Mouse (Mus musculus): ENCODE measurements around the gene Exoc1.
A peak's percentile ranks its signal among the peaks of the same experiment; 100 is the strongest.

Exoc1 gene

DNA sequence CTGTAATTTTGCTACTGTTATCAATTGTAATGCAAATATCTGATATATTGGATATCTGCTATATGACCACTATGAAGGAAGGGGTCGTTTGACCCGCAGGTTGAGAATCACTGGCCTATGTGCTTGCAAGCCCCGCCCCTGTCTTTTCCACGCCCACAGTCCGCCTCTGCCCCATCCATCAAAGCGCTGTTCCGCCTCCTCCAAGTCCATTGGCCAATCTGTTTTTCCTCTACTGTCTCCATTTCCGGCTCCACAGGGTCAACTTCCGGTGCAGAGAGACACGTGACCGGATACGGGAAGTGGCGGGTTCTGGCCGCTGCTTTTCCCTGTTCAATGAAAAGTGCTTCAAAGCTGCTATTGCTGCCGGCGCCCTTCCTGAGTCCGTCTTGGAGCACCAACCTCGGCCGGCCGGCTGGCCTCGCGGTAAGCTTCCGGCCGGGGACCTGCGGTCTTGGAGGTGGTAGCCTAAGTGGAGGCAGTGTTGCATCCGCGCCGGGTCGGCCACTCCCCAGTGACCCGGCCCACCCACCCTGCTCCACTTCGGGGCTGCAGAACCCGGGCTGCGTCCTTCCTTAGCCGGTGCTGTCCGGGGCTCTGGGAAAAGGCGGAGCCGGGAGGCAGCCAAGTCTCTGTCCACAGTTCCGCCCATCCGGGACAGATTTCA is at the start of gene Exoc1:
TSS of gene Exoc1 (plus strand) at position 272 of the 664 bp plus-strand sequence.
- DNase-seq (ENCODE audit: low spot score), result peak; percentile 82

DNA sequence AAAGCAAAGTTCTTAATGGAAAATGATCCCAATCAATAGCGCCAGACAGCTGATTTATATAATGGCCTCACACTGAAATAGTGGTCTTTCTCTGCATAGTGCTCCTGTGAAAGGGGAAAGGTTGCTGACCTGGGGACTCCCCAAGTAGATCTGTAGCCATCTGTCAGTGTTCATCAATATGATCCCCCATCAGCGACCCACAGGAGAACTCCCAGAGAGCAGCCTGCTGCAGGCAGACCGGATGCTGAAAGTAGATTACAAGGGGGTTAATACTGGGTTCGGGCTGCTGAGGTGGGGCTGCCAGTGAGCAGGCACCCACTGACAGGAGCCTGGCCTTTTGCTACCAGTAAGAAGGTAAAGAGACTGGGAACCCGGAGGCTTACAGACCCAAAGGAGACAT is 45.3 kb upstream of the Exoc1 start, which contains the start of gene Gm7271:
TSS of gene Gm7271 (plus strand) at position 230 of the 400 bp plus-strand sequence.
- no peak for DNase-seq (ENCODE audit: low spot score)

DNA sequence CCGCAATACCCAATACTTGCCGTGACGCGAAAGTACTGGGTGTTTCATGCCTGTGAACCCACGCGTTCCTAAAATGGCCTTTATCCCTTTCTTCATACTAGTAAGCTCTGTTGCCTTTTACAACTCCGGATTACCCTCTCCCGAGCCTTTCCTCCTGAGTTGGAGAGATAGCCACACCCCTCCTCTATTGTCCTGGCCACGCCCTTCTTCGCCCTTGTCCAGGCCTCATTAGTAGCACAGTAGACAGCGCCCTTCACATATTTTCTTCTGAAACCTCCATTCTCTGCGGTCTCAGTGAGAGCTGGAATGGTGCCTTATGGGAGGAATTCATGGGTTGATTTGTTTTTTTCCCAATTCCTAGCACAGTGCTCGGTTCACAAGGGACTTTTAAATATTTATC is 34.0 kb upstream of the Exoc1 start:
- no peak for DNase-seq (ENCODE audit: low spot score)

DNA sequence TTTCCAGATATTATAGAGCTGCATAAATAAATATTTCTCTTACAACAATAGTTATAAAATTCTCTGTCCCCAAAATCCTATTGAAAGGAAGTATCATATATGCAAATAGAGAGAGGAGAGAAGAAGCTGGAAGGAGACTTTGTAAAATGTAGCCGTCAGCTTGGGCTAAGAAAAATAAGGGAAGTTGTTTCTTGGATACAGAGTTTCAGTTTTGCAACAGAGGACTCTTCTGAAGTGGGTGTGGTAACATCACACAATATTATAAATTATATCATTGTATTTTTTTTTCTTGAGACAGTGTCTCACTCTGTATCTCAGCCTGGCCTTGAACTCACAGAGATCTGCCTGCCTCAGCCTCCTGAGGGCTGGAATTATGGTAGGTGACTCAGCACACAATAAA is 6.7 kb upstream of the Exoc1 start:
- no peak for DNase-seq (ENCODE audit: low spot score)

DNA sequence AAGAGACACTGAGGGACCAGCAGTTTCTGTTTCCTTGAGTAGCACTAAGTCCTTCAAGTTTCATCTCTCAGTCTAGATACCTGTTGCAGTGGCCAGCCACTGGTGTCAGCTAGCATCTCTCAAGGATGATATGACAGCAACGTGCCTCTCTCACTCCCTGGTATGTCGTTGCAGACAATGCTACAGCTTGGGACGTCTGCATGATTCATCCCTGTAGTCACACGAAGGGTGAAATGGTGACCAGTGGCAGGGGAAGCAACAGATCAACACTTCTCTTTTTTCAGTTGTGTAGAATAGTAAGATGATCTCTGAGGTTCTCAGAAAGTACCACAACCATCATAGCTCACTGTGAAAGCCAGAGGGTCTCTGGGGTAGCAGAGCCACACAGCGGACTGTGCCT is 4.5 kb upstream of the Exoc1 start:
- DNase-seq (ENCODE audit: low spot score), result no peak

DNA sequence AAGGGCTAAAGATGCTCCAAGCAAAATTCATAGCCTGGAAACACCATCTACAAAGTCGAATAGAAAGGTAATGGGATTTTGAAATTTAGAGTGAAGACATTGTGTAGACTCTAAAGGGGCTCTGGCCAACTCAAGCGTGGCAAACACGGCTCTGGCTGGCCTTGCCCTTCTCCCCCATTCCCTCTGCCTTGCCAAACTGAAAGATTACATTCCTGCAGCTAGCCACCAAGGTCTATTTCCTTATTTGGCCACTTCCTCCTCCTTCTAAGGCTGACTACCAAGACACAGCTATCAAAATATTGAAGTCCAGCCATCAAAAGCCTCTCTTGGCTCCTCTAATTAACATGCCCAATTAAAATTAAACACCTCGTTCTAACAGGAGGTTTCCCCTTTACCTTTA is 4.0 kb upstream of the Exoc1 start:
- DNase-seq (ENCODE audit: low spot score), result no peak

DNA sequence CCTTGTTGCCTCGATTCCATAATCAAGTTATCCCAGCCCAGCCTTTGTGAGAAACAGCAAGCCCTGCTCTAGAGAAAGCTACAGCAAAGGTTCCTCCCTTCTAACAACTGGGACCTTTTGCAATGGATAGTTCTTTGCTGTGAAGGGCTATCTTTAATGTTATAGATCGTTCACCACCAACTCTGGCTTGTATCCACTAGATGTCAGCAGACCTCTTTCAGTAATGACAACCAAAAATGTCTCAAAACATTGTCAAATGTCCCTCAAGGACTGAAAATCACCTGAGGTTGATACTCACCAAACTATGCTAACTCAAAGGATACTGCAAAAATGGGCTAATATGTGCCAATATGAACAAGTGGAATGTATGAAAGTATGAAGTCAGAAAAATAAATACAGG is 3.3 kb upstream of the Exoc1 start:
- DNase-seq (ENCODE audit: low spot score), result no peak

DNA sequence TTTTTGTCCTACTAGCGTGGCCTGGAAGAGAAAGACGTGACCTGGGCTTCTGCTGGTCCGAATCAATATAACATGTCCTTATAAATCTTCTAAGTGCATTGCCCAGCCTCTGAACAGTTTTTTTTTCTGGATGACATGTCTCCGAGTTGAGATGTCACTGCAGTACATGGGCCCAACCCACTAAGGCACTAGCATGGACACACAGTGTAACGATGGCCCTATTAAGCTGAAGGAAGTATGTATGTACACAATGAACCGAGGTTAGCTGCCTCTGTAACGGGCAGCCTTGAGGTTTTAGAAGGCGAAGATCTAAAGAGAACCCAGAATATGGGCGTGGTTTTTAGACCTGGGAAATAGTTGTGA is 574 bp downstream of the Exoc1 start:
- DNase-seq (ENCODE audit: low spot score), result no peak

DNA sequence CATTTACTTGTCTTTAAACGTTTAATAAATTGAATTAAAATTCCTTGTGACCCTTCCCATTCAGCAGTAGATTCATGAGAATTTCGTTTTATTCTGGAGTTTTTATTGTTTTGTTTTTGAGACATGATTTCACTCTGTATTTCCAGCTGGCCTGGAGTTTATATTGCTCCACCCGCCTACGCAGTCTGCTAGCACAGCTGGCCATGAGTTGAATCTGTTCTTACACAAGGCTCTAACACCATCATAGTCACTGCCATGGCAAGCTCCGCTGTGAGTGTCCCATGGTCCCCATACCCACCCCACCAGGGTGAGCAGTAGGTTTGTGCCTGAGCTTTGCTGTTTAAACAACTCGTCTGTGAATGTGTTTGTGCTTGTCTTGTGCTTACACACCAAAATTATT is 4.1 kb downstream of the Exoc1 start:
- DNase-seq (ENCODE audit: low spot score), result no peak

DNA sequence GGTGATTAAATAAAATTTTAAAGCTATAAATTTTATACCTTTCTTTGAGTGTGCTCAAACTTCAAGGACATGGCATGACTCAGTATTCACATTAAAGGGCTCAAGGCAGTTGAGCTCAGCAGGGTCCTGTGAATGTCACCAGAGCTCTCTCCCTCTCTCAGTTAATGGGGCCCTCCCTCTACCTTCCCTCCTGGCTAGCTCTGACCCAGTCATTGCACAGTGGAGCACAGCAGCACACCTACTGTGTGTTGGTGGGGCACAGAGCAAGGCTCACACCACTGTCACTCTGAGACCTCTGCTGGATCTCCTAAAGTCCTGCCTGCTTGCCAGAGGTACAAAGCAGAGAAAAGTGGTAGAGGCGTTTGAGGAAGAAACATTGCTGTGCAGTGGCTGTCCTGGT is 7.1 kb downstream of the Exoc1 start:
- DNase-seq (ENCODE audit: low spot score), result no peak

DNA sequence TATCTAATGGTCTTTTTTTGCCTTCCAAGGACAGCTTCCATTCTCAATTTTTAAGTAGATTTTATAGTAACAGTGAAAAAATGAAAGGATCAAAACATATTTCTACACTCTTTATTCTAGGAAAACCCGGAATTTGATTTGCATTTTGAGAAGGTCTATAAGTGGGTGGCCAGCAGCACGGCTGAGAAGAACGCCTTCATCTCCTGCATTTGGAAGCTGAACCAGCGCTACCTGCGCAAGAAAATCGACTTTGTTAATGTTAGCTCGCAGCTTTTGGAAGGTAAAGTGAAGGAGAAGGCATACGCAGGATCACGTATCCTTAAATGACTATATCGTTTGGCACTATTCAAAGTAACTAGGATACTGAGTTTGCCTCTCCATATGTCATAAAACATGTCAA is 8.5 kb downstream of the Exoc1 start:
- DNase-seq (ENCODE audit: low spot score), result no peak

DNA sequence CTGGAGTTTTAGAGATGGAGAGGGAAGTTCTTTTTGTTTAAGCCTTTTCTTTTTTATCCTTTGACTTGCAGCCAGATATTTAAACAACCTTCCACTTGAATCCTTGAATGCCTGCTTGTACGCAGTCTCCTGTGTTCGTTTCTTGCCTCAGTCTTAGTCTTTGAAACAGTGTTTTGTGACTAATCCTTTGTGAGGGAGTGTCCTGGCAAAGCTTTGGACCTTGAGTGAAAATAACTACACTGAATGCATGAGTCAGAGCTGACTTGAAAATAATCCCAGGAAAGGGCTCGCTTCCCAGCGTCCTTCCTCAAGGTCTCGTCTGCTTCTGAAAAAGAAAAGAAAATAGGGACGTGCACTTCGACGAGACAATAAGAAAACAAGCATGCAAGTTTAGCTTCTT is 11.1 kb downstream of the Exoc1 start:
- no peak for DNase-seq (ENCODE audit: low spot score)

DNA sequence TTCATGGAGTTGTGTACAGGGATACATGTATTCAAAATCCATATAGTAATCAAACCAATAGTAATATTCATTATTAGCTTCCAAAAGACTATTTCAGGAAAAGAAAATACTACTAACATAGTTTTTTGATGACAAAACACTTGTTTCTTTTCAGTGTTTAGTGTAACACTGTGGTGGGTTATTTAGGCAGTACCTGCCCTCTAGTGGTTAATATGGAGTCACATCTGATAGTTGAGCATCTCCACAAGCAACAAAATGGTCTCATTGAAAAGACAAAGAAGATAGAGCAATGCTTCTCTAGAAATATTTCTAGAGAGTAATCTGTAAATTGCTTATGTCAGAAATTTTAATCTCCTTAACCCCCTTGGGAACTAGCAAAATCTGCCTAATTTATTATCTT is 11.7 kb downstream of the Exoc1 start:
- DNase-seq (ENCODE audit: low spot score), result no peak

DNA sequence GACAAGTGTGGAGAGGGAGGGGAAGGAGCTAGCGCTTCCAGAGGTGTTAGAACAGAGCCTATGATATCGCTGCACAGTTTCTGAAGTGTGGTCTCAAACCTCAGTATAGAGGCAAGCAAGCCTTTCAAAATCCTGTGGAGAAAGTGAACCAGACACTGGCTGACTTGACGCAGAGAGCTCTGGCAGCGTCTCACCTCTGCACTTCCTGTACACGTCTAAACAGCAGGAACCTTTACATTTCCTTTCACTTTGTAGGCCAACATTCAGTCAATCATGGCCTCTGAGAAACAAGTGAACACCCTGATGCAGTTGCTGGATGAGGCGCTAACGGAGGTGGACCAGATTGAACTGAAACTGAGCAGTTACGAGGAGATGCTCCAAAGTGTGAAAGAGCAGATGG is 14.1 kb downstream of the Exoc1 start:
- no peak for DNase-seq (ENCODE audit: low spot score)

DNA sequence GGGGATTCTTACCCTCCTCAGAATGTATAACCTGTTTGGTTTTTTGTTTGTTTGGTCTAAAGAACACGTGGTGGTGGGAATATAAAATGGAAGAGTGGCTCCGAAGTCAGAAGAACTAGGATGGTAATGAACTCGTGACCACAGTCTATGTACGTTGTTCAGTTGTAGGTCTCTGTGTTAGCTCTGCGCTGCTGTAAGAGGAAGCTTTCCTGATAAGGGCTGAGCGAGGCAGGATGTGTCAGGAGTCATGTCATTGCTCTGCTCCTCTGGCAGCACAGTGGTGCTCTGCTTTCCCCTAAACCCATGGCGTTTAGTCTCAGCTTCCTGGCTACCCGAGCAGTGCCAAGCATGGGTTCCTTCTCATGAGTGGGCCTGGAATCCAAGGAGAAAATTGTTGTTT is 21.3 kb downstream of the Exoc1 start:
- DNase-seq (ENCODE audit: low spot score), result no peak

DNA sequence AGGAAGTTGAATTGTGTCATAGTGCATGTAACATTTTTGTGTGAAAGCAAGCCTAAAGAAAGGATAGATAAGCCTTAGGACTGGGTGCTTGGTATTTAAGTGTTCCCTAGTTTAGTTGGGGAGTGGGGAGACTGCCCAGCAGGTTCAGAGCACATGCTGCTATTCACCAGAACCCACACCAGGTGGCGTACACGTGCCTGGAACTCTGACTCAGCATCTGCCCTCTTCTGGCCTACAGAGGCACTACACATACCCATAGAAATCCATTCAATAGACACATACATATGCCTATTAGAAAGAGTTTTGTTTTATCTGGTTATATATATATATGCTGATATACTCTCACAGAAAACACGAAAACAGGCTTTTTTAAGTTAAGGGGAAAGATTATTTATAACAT is 36.2 kb downstream of the Exoc1 start:
- peak; percentile 59 for DNase-seq (ENCODE audit: low spot score)

DNA sequence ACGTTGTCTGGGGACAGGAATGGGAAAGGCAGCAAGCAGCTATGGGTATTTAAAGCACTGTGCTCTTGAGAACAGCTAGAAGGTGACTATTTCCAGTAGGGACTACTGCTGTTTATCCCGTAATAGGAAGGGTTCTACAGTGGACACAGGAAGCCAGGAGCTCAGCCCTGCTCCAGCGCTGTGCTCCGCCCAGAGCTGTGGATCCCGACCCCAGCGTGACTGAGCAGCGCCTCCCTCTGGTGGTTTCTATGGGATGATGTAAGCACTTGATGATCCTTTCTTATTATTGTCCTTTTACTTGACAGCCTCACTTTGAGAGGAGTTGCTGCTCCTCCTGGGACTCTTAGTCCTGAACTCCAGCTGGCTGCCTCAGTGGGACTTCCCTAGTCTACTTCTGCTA is 45.1 kb downstream of the Exoc1 start:
- no peak for DNase-seq (ENCODE audit: low spot score)

DNA sequence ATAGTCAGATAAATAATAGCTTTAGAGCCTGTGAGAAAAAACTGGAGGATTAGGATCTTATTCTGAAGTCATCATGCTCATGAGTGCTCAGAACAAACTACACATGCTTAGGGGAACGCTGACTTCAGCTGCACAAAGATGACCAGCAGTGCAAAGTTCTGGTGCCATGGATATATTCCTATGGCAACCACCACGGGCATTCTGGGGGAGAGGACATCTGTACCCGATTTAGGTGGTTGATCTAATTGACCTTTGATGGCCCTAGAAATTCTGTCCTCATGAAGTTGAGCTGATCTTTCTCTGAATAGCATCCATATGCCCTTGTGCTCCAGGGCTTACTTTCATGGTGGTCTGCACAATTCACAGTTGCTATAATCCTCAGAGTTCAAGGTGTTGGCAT is 47.9 kb downstream of the Exoc1 start:
- DNase-seq (ENCODE audit: low spot score), result no peak

DNA sequence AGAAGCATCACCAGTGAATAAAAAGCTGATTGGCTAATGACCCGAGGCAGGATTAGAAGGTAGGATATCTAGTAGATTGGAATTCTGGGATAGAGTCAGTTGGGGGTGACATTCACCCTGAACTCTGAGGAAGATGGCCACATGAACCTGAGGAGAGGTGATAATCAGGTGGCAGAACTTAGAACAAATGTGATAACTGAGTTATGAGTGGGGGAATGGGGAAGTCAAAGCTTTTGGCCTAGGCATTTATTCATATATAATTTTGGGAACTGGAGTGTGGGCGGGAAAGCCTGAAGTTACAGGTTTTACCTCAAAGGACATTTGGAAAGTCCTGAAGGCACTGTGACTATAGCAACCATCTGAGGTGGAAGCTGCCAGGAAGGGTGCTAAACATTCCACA is 56.3 kb downstream of the Exoc1 start:
- no peak for DNase-seq (ENCODE audit: low spot score)

DNA sequence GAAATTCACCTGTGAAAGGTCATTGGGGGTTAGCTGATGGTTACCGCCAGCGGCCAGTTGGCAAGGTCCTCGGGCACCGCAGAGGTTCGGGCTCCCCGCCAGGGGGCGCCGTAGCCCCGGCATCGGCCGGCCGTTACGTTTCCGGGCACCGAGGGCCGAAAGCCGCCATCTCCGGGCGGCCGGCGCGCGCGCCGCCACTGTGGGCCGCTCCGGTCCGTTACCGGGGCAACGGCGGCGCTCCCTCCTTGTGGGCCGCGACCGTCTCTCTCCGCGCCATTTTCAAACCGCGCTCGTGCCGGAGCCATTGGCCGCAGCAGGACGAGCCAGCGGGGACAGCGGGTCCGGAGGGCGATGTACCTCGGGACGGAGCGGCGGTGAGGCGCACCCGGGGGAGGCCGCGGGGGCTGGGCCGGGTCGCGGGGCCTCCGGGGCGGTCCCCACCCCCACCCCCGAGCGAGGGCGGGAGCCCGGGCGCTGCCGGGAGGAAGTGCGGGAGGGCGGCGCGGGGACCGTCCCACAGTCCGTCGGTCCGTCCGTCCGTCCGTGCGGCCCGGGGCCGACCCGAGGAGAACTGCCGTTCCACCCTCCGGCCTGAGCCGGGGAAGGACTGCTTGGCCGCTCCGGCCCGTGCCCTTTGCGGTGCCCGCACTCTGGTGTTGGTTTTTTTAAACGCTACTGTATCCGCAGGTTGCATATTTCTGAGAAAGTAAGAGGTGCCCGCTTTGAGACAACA is 59.6 kb downstream of the Exoc1 start, which contains the start of gene Cep135:
TSS of gene Cep135 (plus strand) at position 148 of the 733 bp plus-strand sequence.
- peak; percentile 81 for DNase-seq (ENCODE audit: low spot score)

DNA sequence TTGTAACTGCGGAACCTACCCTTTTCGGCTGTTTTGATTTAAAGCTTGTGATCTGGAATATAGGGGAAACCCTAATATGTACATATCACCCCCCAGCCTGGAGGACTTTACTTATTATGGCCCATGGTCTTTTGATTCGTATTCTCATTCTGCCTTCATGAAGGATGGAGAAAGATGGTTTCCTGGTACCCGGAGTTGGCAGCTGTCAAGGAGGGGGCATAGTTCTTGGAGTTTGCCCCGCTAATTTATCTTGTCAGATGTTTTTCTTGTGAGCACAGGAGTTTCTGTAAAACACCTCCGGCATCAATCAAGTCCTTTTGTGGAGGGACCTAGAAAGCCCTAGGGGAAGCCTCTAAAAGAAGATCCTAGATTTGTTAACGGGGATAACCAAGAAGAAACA is 60.2 kb downstream of the Exoc1 start:
- no peak for DNase-seq (ENCODE audit: low spot score)

DNA sequence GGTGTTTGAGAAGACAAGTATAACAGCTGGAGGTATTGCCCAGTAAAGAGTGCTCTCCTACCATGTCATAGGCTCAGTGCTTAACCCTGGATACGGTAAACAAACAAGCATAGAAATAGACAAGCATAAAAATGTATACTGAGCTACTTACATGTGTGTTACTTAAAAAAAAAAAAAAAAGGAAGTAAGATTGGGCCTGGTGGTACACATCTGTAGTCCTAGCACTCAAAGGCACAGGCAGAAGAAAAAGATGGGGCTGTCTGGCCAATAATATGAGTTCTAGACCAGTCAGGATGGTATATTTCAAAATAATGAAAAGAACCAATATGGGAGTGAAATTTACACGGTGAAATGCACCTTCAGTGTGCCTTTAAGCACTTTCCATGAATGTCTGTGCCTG is 60.9 kb downstream of the Exoc1 start:
- no peak for DNase-seq (ENCODE audit: low spot score)

DNA sequence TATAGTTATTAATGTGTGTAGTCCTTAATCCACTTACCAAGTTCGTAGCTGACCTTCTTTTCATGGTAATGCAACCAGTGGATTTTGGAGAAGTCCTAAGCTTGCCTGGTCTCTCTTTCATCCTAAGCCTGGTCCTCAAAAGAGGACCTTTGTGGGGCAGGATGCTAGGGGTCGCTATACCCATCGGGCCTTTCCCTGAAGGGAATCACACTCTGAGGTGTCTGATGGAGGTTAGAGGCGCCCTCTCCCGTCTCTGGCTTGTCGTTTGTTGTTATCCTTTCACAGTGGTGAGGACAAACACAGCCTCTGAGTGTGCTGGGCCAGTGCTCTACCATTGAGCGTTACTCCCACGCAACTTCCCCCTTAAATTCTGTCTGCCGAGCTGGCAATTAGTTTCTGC is 62.8 kb downstream of the Exoc1 start:
- no peak for DNase-seq (ENCODE audit: low spot score)
